Mouse (Mus musculus): ENCODE results near the gene Plbd2. TPM values are rescaled to one million over a fixed set of nuclear protein-coding genes. Genes with fewer than 3 reads are reported as not detected.

Plbd2 gene
- polyA plus RNA-seq, 1 experiment from 2014 or later = 50.5 TPM

- H3K27me3 ChIP-seq (ENCODE audit: control insufficient read depth, insufficient read depth, low read depth, low read length) = no peaks in the 10 kb centered on the region
- H3K36me3 ChIP-seq (ENCODE audit: control insufficient read depth, insufficient read depth, low read length) = no peaks in the 10 kb centered on the region
- H3K27ac ChIP-seq (ENCODE audit: low read length) = peak overlapping the region; percentile 7; the same call in 1 of the 2 replicates
- 86% methylated on average over 9 of the region's 9 CpGs for WGBS
- H3K4me2 ChIP-seq (ENCODE audit: low read depth, low read length) = no peak overlapping the region
- no peak overlapping the region for H3K4me3 ChIP-seq (ENCODE audit: low read length)
- no peak for ATAC-seq (ENCODE audit: low read depth)
- peaks cover 34% of the 10 kb centered on the region for H3K4me1 ChIP-seq (replicated peaks; ENCODE audit: control insufficient read depth, insufficient read depth, low read length)
- no peak overlapping the region for H3K9ac ChIP-seq (ENCODE audit: low read length)
- no peaks in the 10 kb centered on the region for H3K9me3 ChIP-seq (ENCODE audit: control insufficient read depth, low read length)
Measured at GRCm38 (mm10) chr5:120514031-120514677, 10.7 kb upstream of the Plbd2 start.

GRCm38 (mm10) chr5:120512911-120513555, 9.6 kb upstream of the Plbd2 start:
- H3K4me1 ChIP-seq (replicated peaks; ENCODE audit: control insufficient read depth, insufficient read depth, low read length) = peaks cover 34% of the 10 kb centered on the region
- H3K9me3 ChIP-seq (ENCODE audit: control insufficient read depth, low read length) = no peaks in the 10 kb centered on the region
- ATAC-seq (ENCODE audit: low read depth) = no peak
- H3K9ac ChIP-seq (ENCODE audit: low read length) = no peak overlapping the region
- no peak overlapping the region for H3K27ac ChIP-seq (ENCODE audit: low read length)
- no peaks in the 10 kb centered on the region for H3K36me3 ChIP-seq (ENCODE audit: control insufficient read depth, insufficient read depth, low read length)
- 62% methylated on average over 15 of the region's 15 CpGs for WGBS
- H3K27me3 ChIP-seq (ENCODE audit: control insufficient read depth, insufficient read depth, low read depth, low read length) = no peaks in the 10 kb centered on the region
- no peak overlapping the region for H3K4me3 ChIP-seq (ENCODE audit: low read length)
- no peak overlapping the region for H3K4me2 ChIP-seq (ENCODE audit: low read depth, low read length)

DNA sequence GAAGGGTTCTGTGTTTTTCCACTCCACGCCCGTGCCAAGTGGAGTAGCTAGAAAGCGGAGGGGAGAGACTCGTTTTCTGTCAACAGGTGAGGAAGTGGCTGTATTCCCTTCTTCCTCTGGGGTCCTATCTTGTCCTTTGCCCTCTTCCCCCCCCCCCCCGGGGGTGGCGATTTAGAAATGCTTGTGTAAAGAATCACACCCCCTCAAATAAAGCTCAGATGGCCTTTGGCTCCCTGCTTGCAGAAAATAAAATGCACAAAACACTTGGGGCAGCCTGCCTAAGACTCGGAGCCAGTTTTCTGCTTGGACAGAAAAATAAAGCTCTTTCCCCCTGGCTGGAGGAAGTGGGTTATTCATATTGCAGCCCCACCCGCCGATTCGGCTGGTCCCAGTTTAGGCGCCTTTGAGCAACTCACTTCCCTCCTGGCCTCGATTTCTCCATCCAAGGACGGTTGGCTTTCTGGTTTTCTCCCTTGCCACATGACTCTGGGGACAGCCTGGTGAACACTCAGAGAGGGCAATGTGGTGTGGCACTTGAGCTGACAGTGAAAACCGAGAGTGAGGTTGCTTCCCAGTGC, 8.3 kb upstream of the Plbd2 start:
- 18% methylated on average over 14 of the region's 14 CpGs for WGBS
- Histone ChIP-seq H3K9ac (ENCODE audit: low read length) (peak overlapping the region; percentile 73), H3K4me2 (ENCODE audit: low read depth, low read length) (peak overlapping the region; percentile 91), H3K36me3 (ENCODE audit: control insufficient read depth, insufficient read depth, low read length) (no peaks in the 10 kb centered on the region), H3K27me3 (ENCODE audit: control insufficient read depth, insufficient read depth, low read depth, low read length) (no peaks in the 10 kb centered on the region), H3K27ac (ENCODE audit: low read length) (no peak overlapping the region), H3K9me3 (ENCODE audit: control insufficient read depth, low read length) (no peaks in the 10 kb centered on the region), H3K4me3 (ENCODE audit: low read length) (peak overlapping the region; percentile 67), H3K4me1 (replicated peaks; ENCODE audit: control insufficient read depth, insufficient read depth, low read length) (peaks cover 34% of the 10 kb centered on the region)
- no peak; the same call in 1 of the 2 replicates for ATAC-seq (ENCODE audit: low read depth)

- no peaks in the 10 kb centered on the region for H3K36me3 ChIP-seq (ENCODE audit: control insufficient read depth, insufficient read depth, low read length)
- no peaks in the 10 kb centered on the region for H3K9me3 ChIP-seq (ENCODE audit: control insufficient read depth, low read length)
- WGBS = under 1% methylated on average over 36 of the region's 36 CpGs
- peak within 1 kb of the TSS; percentile 67 for H3K4me3 ChIP-seq (ENCODE audit: low read length)
- no peak within 1 kb of the TSS for H3K27ac ChIP-seq (ENCODE audit: low read length)
- no peaks in the 10 kb centered on the region for H3K27me3 ChIP-seq (ENCODE audit: control insufficient read depth, insufficient read depth, low read depth, low read length)
- H3K9ac ChIP-seq (ENCODE audit: low read length) = peak within 1 kb of the TSS; percentile 73
- peaks cover 29% of the 10 kb centered on the region for H3K4me1 ChIP-seq (replicated peaks; ENCODE audit: control insufficient read depth, insufficient read depth, low read length)
- ATAC-seq (ENCODE audit: low read depth) = peak; percentile 94
- H3K4me2 ChIP-seq (ENCODE audit: low read depth, low read length) = peak within 1 kb of the TSS; percentile 91
Measured at GRCm38 (mm10) chr5:120510982-120511642, 7.7 kb upstream of the Plbd2 start, which contains the start of gene Slc8b1. TSS of gene Slc8b1 (plus strand) at chr5:120511168.

DNA sequence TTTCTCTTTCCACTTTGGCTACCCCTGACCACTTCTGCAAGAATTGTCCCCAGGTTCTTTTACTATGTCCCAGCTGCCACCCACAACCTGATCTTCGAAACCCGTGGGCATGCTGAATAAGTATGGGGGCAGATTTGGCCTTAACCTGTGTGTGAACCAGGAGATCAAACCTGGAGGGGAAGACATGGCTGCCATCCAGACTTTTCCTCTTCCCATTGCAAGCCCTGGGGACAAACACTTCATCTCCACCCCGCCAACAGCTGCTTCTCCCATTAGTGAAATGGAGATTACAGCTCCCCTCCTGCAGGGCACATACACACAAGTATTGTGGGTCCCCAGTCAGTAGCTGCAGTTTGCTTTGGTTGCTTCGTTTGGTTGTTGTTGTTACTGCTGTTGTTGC, 3.9 kb upstream of the Plbd2 start:
- no peaks in the 10 kb centered on the region for H3K36me3 ChIP-seq (ENCODE audit: control insufficient read depth, insufficient read depth, low read length)
- ATAC-seq (ENCODE audit: low read depth) = no peak
- H3K27me3 ChIP-seq (ENCODE audit: control insufficient read depth, insufficient read depth, low read depth, low read length) = no peaks in the 10 kb centered on the region
- peaks cover 18% of the 10 kb centered on the region for H3K4me1 ChIP-seq (replicated peaks; ENCODE audit: control insufficient read depth, insufficient read depth, low read length)
- H3K9ac ChIP-seq (ENCODE audit: low read length) = no peak overlapping the region
- H3K4me2 ChIP-seq (ENCODE audit: low read depth, low read length) = no peak overlapping the region
- H3K9me3 ChIP-seq (ENCODE audit: control insufficient read depth, low read length) = no peaks in the 10 kb centered on the region
- H3K4me3 ChIP-seq (ENCODE audit: low read length) = no peak overlapping the region
- no peak overlapping the region for H3K27ac ChIP-seq (ENCODE audit: low read length)
- WGBS = 49% methylated on average over 4 of the region's 4 CpGs

GRCm38 (mm10) chr5:120506490-120506889, 3.1 kb upstream of the Plbd2 start:
- Histone ChIP-seq H3K4me2 (ENCODE audit: low read depth, low read length) (no peak overlapping the region), H3K4me3 (ENCODE audit: low read length) (no peak overlapping the region), H3K4me1 (replicated peaks; ENCODE audit: control insufficient read depth, insufficient read depth, low read length) (peaks cover 15% of the 10 kb centered on the region), H3K36me3 (ENCODE audit: control insufficient read depth, insufficient read depth, low read length) (no peaks in the 10 kb centered on the region), H3K9me3 (ENCODE audit: control insufficient read depth, low read length) (no peaks in the 10 kb centered on the region), H3K27me3 (ENCODE audit: control insufficient read depth, insufficient read depth, low read depth, low read length) (no peaks in the 10 kb centered on the region), H3K27ac (ENCODE audit: low read length) (no peak overlapping the region), H3K9ac (ENCODE audit: low read length) (no peak overlapping the region)
- peak; percentile 21; the same call in 1 of the 2 replicates for ATAC-seq (ENCODE audit: low read depth)
- 38% methylated on average over 9 of the region's 9 CpGs for WGBS

GRCm38 (mm10) chr5:120505781-120506180, 2.4 kb upstream of the Plbd2 start:
- Histone ChIP-seq H3K4me3 (ENCODE audit: low read length) (no peak overlapping the region), H3K4me1 (replicated peaks; ENCODE audit: control insufficient read depth, insufficient read depth, low read length) (peaks cover 12% of the 10 kb centered on the region), H3K9ac (ENCODE audit: low read length) (no peak overlapping the region), H3K4me2 (ENCODE audit: low read depth, low read length) (no peak overlapping the region), H3K9me3 (ENCODE audit: control insufficient read depth, low read length) (no peaks in the 10 kb centered on the region), H3K27ac (ENCODE audit: low read length) (no peak overlapping the region), H3K27me3 (ENCODE audit: control insufficient read depth, insufficient read depth, low read depth, low read length) (no peaks in the 10 kb centered on the region), H3K36me3 (ENCODE audit: control insufficient read depth, insufficient read depth, low read length) (no peaks in the 10 kb centered on the region)
- no peak for ATAC-seq (ENCODE audit: low read depth)
- 61% methylated on average over 9 of the region's 9 CpGs for WGBS

DNA sequence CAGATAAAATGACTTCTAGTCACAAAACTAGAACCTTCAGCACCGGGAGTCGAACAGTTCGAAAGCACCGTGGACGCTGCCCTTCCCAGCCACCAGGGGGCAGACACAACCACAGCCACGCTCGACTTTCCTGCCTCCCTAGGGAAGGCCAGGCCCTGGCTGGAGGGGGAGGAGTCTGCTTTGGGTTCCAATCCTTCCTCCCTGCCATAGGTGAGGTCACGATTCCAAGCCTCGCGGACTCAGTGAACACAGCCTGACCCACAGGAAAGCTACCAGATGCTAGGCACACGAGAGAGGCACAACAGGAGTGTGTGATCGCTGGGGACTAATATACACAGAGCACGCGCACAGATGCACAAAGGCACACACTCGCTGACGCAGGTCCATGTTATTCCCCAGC, 1.9 kb upstream of the Plbd2 start:
- peak; percentile 24; the same call in 1 of the 2 replicates for ATAC-seq (ENCODE audit: low read depth)
- Histone ChIP-seq H3K4me3 (ENCODE audit: low read length) (no peak overlapping the region), H3K4me2 (ENCODE audit: low read depth, low read length) (no peak overlapping the region)

DNA sequence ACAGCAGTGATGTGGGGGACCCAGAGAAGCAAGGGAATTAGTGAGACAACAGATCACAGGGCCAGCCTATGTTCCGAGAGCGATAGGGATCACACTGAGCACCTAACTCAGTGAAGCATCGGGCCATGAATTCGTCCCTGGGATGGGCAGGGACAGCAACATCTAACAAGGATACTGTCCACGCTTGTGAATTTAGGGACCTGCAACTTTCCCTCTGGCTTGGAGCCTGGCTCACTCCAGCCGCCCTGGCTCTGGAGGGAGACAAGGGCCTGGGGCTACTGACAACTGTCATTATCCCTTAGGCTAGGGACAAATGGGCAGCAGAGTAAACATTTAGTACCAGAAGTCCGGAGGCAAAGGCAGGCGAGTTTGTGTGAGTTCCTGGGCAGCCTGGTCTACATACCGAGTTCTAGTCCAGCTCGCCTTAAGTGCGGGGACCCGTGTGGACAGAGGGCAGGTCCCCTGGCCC, 716 bp downstream of the Plbd2 start:
- Histone ChIP-seq H3K27me3 (ENCODE audit: control insufficient read depth, insufficient read depth, low read depth, low read length) (no peaks in the 10 kb centered on the region), H3K4me2 (ENCODE audit: low read depth, low read length) (peak overlapping the region; percentile 96), H3K27ac (ENCODE audit: low read length) (no peak overlapping the region), H3K36me3 (ENCODE audit: control insufficient read depth, insufficient read depth, low read length) (no peaks in the 10 kb centered on the region; the same call in 1 of the 2 replicates), H3K9ac (ENCODE audit: low read length) (peak overlapping the region; percentile 93), H3K4me1 (replicated peaks; ENCODE audit: control insufficient read depth, insufficient read depth, low read length) (peaks cover 9% of the 10 kb centered on the region), H3K4me3 (ENCODE audit: low read length) (peak overlapping the region; percentile 87), H3K9me3 (ENCODE audit: control insufficient read depth, low read length) (no peaks in the 10 kb centered on the region)
- WGBS = 6% methylated on average over 12 of the region's 12 CpGs
- ATAC-seq (ENCODE audit: low read depth) = no peak

More for the DNA sequence above, 1.9 kb upstream of the Plbd2 start:
- no peak overlapping the region for H3K27ac ChIP-seq (ENCODE audit: low read length)
- no peaks in the 10 kb centered on the region for H3K9me3 ChIP-seq (ENCODE audit: control insufficient read depth, low read length)
- no peaks in the 10 kb centered on the region for H3K27me3 ChIP-seq (ENCODE audit: control insufficient read depth, insufficient read depth, low read depth, low read length)
- H3K4me1 ChIP-seq (replicated peaks; ENCODE audit: control insufficient read depth, insufficient read depth, low read length) = peaks cover 9% of the 10 kb centered on the region
- H3K36me3 ChIP-seq (ENCODE audit: control insufficient read depth, insufficient read depth, low read length) = no peaks in the 10 kb centered on the region
- WGBS = 21% methylated on average over 16 of the region's 16 CpGs
- H3K9ac ChIP-seq (ENCODE audit: low read length) = no peak overlapping the region
